Mouse (Mus musculus) cerebellum, adult 11-12 months (tissue): Measurements from ENCODE around the gene Tmpo.
"Not testable (repeated sequence)": the region's sequence is repeated elsewhere in the genome, so short reads cannot be mapped to it uniquely, and the experiment has no call there.

Experiments used
- DNase-seq: peaks from one replicate; pipeline ENCODE4 v3.0.0; 2022

Gene Tmpo

GRCm38 (mm10) chr10:91184893-91185292 is 3.8 kb upstream of the Tmpo start:
- not testable (repeated sequence) for DNase-seq

- peak; percentile 74 for DNase-seq
Measured at GRCm38 (mm10) chr10:91183316-91183715, 2.2 kb upstream of the Tmpo start.

GRCm38 (mm10) chr10:91182291-91182990 is 1.3 kb upstream of the Tmpo start:
- DNase-seq, result peak; percentile 51

DNA sequence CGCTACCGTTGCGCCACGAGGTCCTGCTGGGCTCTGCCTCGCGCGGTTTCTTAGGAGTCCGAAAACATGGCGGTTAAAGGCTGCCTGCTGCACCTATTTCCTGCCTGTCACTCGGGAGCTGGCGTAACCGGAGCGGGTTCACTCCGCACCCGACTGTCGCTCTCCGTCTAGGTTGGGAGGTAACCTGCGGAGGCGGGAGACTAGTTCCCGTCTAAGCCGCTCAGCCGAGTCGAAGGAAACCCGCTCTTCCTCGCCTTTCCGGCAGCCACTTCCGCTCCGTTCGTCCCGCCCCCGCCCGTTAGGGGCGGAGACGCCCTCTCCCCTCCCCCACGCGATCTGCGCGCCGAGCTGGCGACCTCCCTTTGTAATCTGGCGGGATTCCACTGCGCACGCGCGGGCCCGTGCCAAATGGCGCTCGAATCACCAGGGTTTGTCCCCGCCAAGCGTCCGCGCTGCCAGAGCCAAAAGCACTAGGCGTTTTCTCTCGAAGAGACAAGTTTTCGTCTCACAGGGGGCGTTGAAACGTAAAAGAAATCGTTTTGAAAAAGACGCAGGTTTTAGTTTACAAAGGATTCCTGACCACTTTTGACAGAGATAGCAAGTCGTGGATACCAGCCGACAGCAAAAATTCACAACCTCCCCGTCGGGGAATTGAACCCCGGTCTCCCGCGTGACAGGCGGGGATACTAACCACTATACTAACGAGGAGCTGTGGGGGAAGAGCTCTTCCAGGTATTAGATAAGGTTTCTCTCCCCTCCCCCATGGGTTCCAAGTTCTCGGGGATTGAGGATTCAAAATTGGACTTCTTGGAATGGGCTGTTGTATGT is 560 bp upstream of the Tmpo start:
- DNase-seq, result peak; percentile 99

DNA sequence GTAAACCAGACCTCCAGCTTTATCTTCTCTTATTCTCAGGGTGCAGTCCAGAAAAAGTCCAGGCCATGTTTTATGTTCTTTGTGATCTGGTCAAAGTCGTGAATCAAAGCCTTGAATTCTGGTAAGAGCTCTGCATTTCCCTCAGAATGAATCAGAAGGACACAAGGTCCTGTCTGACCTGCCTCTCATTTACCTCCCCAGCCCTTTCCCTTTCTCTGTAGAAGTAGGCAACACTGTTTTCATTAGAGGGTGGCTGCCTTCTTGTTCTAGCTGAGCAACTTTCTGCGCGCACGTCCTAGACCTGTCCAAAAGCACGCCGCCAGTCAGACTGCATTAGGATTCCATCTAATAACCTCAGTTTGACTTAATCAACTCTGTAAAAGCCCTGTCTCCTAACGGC is 814 bp downstream of the Tmpo start:
- DNase-seq, result no peak

DNA sequence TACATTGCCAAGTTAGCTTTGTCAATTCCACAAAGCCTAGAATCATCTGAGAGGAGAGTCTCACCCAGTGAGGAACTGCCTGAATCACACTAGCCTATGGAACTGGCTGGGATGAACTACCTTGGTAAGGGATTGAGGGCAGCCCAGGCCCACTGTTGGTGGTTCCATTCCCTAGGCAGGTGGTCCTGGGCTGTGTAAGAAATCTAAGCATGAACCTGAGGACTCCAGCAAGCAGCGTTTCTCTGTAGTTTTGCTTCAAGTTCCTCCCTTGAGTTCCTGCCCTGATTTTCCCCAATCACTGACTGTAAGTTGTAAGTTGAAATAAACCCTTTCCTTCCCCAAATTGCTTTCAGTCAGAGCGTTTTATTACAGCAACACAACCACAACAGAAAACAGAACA is 1.3 kb downstream of the Tmpo start:
- no peak for DNase-seq

GRCm38 (mm10) chr10:91177201-91177600 is 3.9 kb downstream of the Tmpo start:
- DNase-seq, result no peak

DNA sequence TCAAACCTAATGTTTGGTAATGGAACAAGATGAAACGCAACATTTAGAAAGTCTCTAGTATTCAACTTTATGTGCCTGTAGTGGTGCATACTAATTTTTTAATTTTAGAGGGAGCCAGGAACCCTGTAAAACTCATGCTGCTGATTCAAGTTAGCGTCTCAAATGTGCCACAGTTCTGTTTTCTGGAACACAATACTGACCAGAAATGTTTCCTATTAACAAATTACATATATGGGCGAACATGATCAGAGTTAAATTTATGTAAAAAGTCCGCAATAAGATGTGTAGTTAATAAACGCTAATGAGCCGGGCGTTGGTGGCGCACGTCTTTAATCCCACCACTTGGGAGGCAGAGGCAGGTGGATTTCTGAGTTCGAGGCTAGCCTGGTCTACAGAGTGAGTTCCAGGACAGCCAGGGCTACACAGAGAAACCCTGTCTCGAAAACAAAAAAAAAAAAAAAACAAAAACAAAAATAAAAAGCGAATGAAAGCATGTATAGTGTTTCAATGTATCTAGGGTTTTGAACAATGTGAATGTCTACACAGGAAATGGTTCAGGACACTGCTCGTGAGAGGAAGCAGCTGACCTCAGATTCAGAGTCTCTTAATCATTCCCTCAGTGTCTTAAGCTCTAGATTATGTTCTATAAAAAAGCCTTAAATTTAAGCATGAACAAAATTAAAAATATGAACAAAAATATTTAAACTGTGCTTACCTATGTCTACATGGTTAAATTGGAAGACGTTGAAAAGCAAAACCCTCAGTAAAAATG is 8.6 kb downstream of the Tmpo start:
- no peak for DNase-seq

DNA sequence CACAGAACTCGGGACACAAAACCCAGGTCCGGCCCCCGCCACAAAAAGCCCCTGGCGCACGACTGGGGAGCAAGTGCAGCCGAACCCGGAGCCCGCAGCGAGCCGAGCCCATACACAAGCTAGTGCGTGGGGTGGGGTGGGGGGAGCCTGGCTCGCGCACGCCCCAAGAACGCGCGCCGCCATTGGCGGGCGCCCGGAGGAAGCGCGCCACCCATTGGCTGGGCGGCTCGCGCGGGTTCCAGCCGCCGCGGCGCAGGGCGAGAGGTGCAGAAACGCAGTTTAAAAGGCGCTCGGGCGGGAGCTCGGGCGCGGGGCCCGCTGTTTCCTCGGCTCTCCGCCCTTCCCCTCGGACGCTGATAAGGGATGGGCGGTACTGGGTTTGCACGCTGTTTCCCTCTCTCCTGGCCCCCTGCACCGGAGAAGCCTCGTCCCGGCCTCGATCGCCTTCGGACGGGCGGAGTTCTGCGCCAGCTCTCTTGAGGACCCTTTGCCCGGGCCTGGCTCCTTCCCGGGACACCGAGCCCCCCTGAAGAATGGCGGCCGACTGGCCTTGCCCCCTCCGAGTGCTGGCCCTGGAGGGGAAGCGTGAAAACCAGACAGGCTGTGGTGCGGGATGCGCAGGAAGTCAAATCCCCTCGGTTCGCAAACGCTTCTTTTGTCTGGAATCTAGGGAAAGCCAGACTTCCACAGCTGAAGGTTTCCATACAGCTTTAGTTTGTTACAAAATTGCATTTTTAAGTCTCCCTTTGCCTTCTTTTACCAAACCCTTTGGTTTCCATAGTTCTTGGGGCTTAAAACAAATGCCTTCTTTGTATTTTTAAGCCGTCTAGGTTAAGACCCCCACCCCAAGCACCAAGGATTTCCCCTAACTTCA is 9.4 kb downstream of the Tmpo start:
- DNase-seq, result peak; percentile 95

DNA sequence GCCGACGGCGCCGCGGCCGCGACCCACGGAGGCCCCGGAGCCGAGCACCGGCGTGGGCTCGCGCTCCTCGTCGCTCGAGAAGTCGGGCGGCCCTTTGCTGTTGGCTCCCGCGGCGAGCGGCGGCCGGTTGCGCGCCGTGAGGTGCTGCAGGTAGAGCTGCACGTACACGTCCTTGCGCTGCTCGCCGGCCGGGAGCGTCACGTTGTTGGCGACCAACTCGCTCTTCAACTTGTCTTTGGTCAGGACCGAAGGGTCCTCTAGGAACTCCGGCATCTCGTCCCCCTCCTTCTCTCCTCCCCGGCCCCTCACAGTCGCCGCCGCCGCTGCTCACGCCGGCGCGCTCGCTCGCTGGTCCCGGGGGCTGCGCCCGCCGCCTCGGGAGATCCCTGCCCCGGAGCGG is 10.1 kb downstream of the Tmpo start:
- peak; percentile 77 for DNase-seq

- DNase-seq, result peak; percentile 80
Measured at GRCm38 (mm10) chr10:91170143-91170941, 10.8 kb downstream of the Tmpo start.

DNA sequence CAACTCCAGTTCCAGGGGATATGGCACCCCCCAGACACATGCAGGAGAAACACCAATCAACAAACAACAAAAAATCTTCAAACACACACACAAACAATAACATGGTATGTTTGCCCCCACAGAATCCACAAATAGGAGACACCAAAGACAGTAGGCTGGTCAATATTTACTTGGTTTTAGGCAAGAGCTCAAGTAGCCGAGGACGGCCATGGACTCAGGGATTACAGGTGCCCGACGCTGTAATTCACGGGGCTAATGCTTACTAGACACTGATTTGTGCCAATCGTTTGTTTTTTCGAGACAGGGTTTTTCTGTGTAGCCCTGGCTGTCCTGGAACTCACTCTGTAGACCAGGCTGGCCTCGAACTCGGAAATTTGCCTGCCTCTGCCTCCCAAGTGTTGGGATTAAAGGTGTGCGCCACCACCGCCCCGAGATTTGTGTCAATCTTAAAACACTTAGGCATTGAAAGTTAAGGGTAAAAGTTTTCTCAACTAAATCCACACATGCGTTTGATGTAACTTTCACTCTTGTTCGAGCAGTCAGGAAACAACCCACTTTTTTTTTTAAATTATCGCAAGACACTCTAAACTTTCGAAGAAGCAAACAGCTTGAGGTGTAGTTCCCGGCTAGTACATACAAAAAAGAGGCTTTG is 11.6 kb downstream of the Tmpo start:
- DNase-seq, result no peak

DNA sequence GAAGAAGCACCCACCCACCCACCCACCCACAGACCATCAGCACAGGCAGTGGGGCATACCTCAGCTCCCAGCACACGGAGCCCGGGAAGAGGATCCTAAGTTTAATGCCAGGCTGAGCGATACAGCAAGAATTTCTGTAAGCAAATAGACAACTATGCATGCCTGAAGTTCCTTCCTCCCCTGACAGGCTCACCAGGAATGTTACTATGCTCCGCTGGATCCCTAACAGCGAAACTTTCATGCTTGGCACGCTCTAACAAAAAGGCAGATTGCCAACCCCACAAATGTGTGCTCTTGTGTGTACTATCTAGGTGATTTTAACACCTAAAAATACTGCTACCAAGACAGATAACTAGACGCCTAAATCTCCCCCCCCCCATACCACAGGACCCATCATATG is 13.8 kb downstream of the Tmpo start:
- DNase-seq, result no peak

- no peak for DNase-seq
Measured at GRCm38 (mm10) chr10:91166890-91167289, 14.2 kb downstream of the Tmpo start.

DNA sequence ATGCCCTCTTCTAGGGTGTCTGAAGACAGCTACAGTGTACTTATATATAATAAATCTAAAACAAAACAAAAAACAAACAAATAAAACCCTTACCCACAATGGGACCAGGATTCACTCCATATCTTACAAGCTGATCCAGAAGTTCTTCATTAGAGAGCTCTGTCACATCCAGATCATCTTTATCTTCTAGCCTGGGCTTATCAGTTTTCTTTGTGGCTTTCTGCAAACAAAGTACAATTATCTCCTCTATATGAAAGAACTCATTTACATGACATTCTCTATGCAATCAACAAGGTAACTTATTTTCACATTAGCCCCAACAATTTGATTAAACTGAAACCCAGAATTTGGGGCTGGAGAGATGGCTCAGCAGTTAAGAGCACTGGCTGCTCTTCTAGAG is 15.3 kb downstream of the Tmpo start:
- DNase-seq, result no peak

GRCm38 (mm10) chr10:91164491-91164890 is 16.6 kb downstream of the Tmpo start:
- DNase-seq, result no peak

DNA sequence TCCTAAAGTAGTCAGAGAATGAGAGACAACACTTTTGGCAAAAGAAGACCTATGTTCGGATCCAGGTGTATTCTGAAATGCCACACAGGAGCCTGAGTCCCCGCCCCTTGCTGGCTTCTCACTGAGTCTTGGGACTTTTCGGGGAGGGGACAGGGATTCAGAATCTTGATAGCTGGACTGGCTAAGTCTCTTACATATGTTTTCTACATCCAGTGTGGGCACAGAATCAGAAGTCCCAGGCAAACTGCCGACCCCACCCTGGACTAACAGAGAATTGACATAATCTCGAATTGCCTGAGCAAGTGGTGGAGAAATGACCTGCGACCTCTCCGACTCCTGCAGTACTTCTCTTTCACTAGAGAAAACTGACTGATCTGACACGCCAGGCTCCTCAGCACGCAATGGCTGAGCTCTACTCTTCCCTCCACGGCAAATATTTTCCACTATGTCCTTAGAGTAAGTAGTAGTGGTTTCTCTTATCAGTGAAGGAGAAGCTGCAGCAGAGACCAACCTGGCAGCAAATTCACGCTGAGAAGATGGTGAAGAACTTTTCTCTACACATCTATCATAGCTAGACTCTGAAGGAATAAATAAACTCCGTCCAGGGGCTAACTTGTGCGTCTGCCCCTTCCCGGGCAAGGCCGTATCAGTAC is 18.5 kb downstream of the Tmpo start:
- DNase-seq, result no peak

DNA sequence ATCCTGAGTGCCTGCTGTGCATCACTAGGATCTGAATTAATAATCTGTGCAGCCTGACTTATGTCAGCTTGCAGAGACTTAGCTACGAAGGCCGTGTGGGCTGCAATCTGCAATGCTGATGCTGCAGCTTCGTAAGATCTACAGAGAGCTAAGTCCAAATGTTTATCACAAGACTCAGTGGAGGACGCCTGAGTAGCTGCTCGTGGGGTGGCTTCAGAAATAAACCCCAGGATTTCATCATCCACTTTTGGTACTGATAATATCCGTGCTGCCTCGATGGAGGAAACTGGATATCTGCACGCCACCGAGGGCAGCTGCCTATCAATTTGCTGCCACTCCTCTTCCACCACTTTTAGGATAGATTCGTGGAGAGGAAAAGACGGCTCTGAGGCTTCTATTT is 19.0 kb downstream of the Tmpo start:
- DNase-seq, result no peak

GRCm38 (mm10) chr10:91161006-91161405 is 20.1 kb downstream of the Tmpo start:
- no peak for DNase-seq

DNA sequence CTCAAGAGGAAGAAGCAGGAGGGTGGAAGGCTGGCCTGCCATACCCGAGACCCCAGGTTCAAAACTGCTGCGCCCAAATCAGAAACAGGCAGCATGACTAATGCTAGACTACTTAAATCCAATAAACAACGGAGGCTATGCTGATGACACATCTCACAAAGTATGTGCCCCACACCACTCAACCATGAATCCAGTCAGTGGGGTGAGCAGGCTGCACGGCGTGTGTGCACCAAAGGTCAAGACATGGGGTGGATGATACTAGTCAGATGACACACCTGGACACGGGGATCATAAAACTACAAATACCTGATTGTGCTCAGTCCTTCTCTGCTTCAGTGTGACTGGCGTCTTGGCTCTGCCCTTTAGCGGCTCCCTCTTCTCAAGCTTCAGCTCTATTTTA is 22.7 kb downstream of the Tmpo start:
- no peak for DNase-seq

DNA sequence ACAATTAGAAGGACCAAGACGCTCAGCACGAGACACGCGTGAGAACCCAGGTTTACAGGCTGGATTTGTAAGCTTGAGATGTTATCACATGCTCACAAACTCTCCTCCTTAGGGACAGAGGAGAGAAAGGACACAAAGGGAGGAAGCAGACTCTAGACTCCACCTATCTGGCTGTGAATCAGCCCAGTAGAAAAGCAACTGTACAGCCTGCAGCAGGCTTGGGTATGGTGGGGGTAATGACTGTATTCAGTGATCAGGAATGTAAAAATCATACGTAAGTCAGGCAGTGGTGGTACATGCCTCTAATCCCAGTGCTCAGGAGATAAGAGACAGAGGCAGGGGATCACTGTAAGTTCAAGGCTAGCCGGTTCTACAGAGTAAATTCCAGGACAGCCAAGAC is 24.8 kb downstream of the Tmpo start:
- DNase-seq, result no peak
